Mouse (Mus musculus) ES-E14 (cell line): Measurements from ENCODE around the gene Mesp1.

ENCODE experiments used
- CHD2 ChIP-seq: IDR thresholded peaks from 2 replicates; pipeline ENCODE4 v1.6.1; 2014; ENCODE audit warnings: mild to moderate bottlenecking, low read depth, low read length, inconsistent platforms
- HCFC1 ChIP-seq: IDR thresholded peaks from 2 replicates; pipeline ENCODE4 v1.6.1; 2012; ENCODE audit warnings: low read length, inconsistent platforms, borderline replicate concordance; ENCODE audit not compliant: insufficient read depth
- MAFK ChIP-seq: IDR thresholded peaks from 2 replicates; pipeline ENCODE4 v1.6.1; 2014; ENCODE audit warnings: mild to moderate bottlenecking, low read depth, low read length, inconsistent platforms; ENCODE audit not compliant: insufficient read depth
- ZC3H11A ChIP-seq: IDR thresholded peaks from 2 replicates; pipeline ENCODE4 v1.6.1; 2012; ENCODE audit warnings: low read depth, mild to moderate bottlenecking, inconsistent platforms, low read length, borderline replicate concordance
- ZNF384 ChIP-seq: IDR thresholded peaks from 2 replicates; pipeline ENCODE4 v1.6.1; 2012; ENCODE audit warnings: low read depth, low read length, inconsistent platforms

- TF ChIP-seq CHD2 (no peak), MAFK (no peak), ZC3H11A (no peak), HCFC1 (no peak), ZNF384 (no peak)
Measured at GRCm38 (mm10) chr7:79801391-79801790, 7.8 kb upstream of the Mesp1 start.
